Mouse (Mus musculus): Measurements from ENCODE around the gene Ubap2.

- TF ChIP-seq CTCF (IDR thresholded peaks at IDR 0.05; ENCODE audit: borderline replicate concordance, extremely low read depth, insufficient read depth, insufficient read length) (peak; percentile 64; the same call in 1 of the 2 replicates), POLR2A (IDR thresholded peaks at IDR 0.05; ENCODE audit: borderline replicate concordance, extremely low read depth, insufficient read depth, insufficient read length, poor library complexity, severe bottlenecking) (no peak)
These were observed 109.1 kb downstream of the Ubap2 start for GRCm38 (mm10) chr4:41165693-41166475.

Measured in brain, embryonic 14.5 days (tissue).